Mouse (Mus musculus): ENCODE results near the gene Lao1. TPM values are rescaled to one million over a fixed set of nuclear protein-coding genes. Genes with fewer than 3 reads are reported as not detected.

Lao1 gene
- polyA plus RNA-seq, 1 experiment = not detected

- Histone ChIP-seq H3K27me3 (ENCODE audit: control insufficient read depth, insufficient read depth, insufficient read length) (no peaks in the 10 kb centered on the region), H3K4me3 (no peak overlapping the region), H3K36me3 (ENCODE audit: control insufficient read depth, insufficient read depth) (no peaks in the 10 kb centered on the region), H3K79me2 (ENCODE audit: control insufficient read depth, insufficient read depth) (no peaks in the 10 kb centered on the region), H3ac (ENCODE audit: control insufficient read depth, insufficient read length) (no peak overlapping the region), H3K4me2 (ENCODE audit: low read depth) (no peak overlapping the region)
- TF ChIP-seq REST (IDR thresholded peaks at IDR 0.05; ENCODE audit: insufficient read depth, insufficient read length) = no peak
- TF ChIP-seq E2F4 (IDR thresholded peaks at IDR 0.05; ENCODE audit: insufficient read depth) = no peak
- TF ChIP-seq TCF3 (IDR thresholded peaks at IDR 0.05; ENCODE audit: insufficient read length, low read depth) = no peak
- TF ChIP-seq MYOD1 (IDR thresholded peaks at IDR 0.05; ENCODE audit: control insufficient read depth in 1 of 3, insufficient read length in 2 of 3, low read depth in 2 of 3) = no peak
- no peak for TF ChIP-seq POLR2A (IDR thresholded peaks at IDR 0.05; ENCODE audit: insufficient read length, low read depth)
- TF ChIP-seq CEBPB (IDR thresholded peaks at IDR 0.05; ENCODE audit: insufficient read depth, poor library complexity, severe bottlenecking) = no peak
- TF ChIP-seq MYOG (IDR thresholded peaks at IDR 0.05; ENCODE audit: control insufficient read depth in 1 of 3, insufficient read depth in 1 of 3, insufficient read length in 2 of 3, low read depth in 2 of 3) = no peak
- TF ChIP-seq USF1 (IDR thresholded peaks at IDR 0.05; ENCODE audit: low read depth) = no peak
- TF ChIP-seq MAX (IDR thresholded peaks at IDR 0.05; ENCODE audit: low read depth) = no peak
- TF ChIP-seq SRF (IDR thresholded peaks at IDR 0.05; ENCODE audit: control insufficient read depth, insufficient read length, low read depth) = no peak
- no peak for TF ChIP-seq TCF12 (IDR thresholded peaks at IDR 0.05; ENCODE audit: insufficient read depth, poor library complexity, severe bottlenecking)
- TF ChIP-seq POLR2AphosphoS2 (IDR thresholded peaks at IDR 0.05; ENCODE audit: insufficient read length, low read depth) = no peak
Measured at GRCm38 (mm10) chr4:119014997-119015396, 53.6 kb downstream of the Lao1 start.

- Histone ChIP-seq H3K4me2 (ENCODE audit: low read depth) (no peak overlapping the region), H3K4me3 (no peak overlapping the region), H3K27me3 (ENCODE audit: control insufficient read depth, insufficient read depth, insufficient read length) (no peaks in the 10 kb centered on the region), H3K36me3 (ENCODE audit: control insufficient read depth, insufficient read depth) (no peaks in the 10 kb centered on the region), H3K79me2 (ENCODE audit: control insufficient read depth, insufficient read depth) (no peaks in the 10 kb centered on the region), H3ac (ENCODE audit: control insufficient read depth, insufficient read length) (no peak overlapping the region)
- TF ChIP-seq POLR2AphosphoS2 (IDR thresholded peaks at IDR 0.05; ENCODE audit: insufficient read length, low read depth) = no peak
- TF ChIP-seq MYOG (IDR thresholded peaks at IDR 0.05; ENCODE audit: control insufficient read depth in 1 of 3, insufficient read depth in 1 of 3, insufficient read length in 2 of 3, low read depth in 2 of 3) = no peak
- TF ChIP-seq TCF3 (IDR thresholded peaks at IDR 0.05; ENCODE audit: insufficient read length, low read depth) = no peak
- no peak for TF ChIP-seq SRF (IDR thresholded peaks at IDR 0.05; ENCODE audit: control insufficient read depth, insufficient read length, low read depth)
- TF ChIP-seq MYOD1 (IDR thresholded peaks at IDR 0.05; ENCODE audit: control insufficient read depth in 1 of 3, insufficient read length in 2 of 3, low read depth in 2 of 3) = no peak
Measured at GRCm38 (mm10) chr4:119015557-119015956, 54.2 kb downstream of the Lao1 start.

GRCm38 (mm10) chr4:119017078-119017477 lies 55.7 kb downstream of the Lao1 start:
- Histone ChIP-seq H3ac (ENCODE audit: control insufficient read depth, insufficient read length) (no peak overlapping the region), H3K4me3 (no peak overlapping the region)

More at GRCm38 (mm10) chr4:119017078-119017477, 55.7 kb downstream of the Lao1 start:
- no peak overlapping the region for H3K4me2 ChIP-seq (ENCODE audit: low read depth)
- no peaks in the 10 kb centered on the region for H3K79me2 ChIP-seq (ENCODE audit: control insufficient read depth, insufficient read depth)
- H3K36me3 ChIP-seq (ENCODE audit: control insufficient read depth, insufficient read depth) = no peaks in the 10 kb centered on the region
- no peak for TF ChIP-seq POLR2A (IDR thresholded peaks at IDR 0.05; ENCODE audit: insufficient read length, low read depth)
- no peak for TF ChIP-seq TCF12 (IDR thresholded peaks at IDR 0.05; ENCODE audit: insufficient read depth, poor library complexity, severe bottlenecking)
- no peak for TF ChIP-seq SRF (IDR thresholded peaks at IDR 0.05; ENCODE audit: control insufficient read depth, insufficient read length, low read depth)
- TF ChIP-seq MYOD1 (IDR thresholded peaks at IDR 0.05; ENCODE audit: control insufficient read depth in 1 of 3, insufficient read length in 2 of 3, low read depth in 2 of 3) = no peak
- no peak for TF ChIP-seq CEBPB (IDR thresholded peaks at IDR 0.05; ENCODE audit: insufficient read depth, poor library complexity, severe bottlenecking)
- no peak for TF ChIP-seq USF1 (IDR thresholded peaks at IDR 0.05; ENCODE audit: low read depth)
- no peaks in the 10 kb centered on the region for H3K27me3 ChIP-seq (ENCODE audit: control insufficient read depth, insufficient read depth, insufficient read length)

Other genes with a start within 250 kb of the Lao1 start
- not detected for gene Olfr1340, start 241.4 kb upstream of the Lao1 start, polyA plus RNA-seq (2012; fragmentation: generic; extraction: Trizol)
- not detected for gene Olfr1339, start 229.4 kb upstream of the Lao1 start, polyA plus RNA-seq (2012; fragmentation: generic; extraction: Trizol)
- not detected for gene Olfr1338, start 202.8 kb upstream of the Lao1 start, polyA plus RNA-seq (2012; fragmentation: generic; extraction: Trizol)
- gene Olfr1337, start 179.0 kb upstream of the Lao1 start, polyA plus RNA-seq (2012; fragmentation: generic; extraction: Trizol) = not detected
- not detected for gene Olfr1335, start 151.6 kb upstream of the Lao1 start, polyA plus RNA-seq (2012; fragmentation: generic; extraction: Trizol)
- gene Olfr1333, start 125.3 kb upstream of the Lao1 start, polyA plus RNA-seq (2012; fragmentation: generic; extraction: Trizol) = not detected
- gene Olfr1331, start 96.9 kb upstream of the Lao1 start, polyA plus RNA-seq (2012; fragmentation: generic; extraction: Trizol) = not detected
- not detected for gene Olfr1330, start 73.0 kb upstream of the Lao1 start, polyA plus RNA-seq (2012; fragmentation: generic; extraction: Trizol)
- gene Olfr1329, start 44.1 kb upstream of the Lao1 start, polyA plus RNA-seq (2012; fragmentation: generic; extraction: Trizol) = not detected
- gene Olfr1328, start 23.0 kb upstream of the Lao1 start, polyA plus RNA-seq (2012; fragmentation: generic; extraction: Trizol) = not detected
- 55.8 TPM for gene Slc2a1, start 147.1 kb downstream of the Lao1 start, polyA plus RNA-seq (2012; fragmentation: generic; extraction: Trizol)
- 7.2 TPM for gene Zfp691, start 212.6 kb downstream of the Lao1 start, polyA plus RNA-seq (2012; fragmentation: generic; extraction: Trizol)
- 0.13 TPM for gene Ermap, start 228.4 kb downstream of the Lao1 start, polyA plus RNA-seq (2012; fragmentation: generic; extraction: Trizol)
- gene Svbp, start 233.7 kb downstream of the Lao1 start, polyA plus RNA-seq (2012; fragmentation: generic; extraction: Trizol) = 241 TPM

All from myocyte (in vitro differentiated cells).